Mouse (Mus musculus): ENCODE data around the gene Ap2s1. TPM values are rescaled to one million over a fixed set of nuclear protein-coding genes. Genes with fewer than 3 reads are reported as not detected.

Gene Ap2s1
- polyA plus RNA-seq, 1 experiment from 2014 or later = 381 TPM

- Histone ChIP-seq H3K9ac (no peak overlapping the region), H3K4me3 (no peak overlapping the region), H3K4me1 (replicated peaks) (0 out of 2 replicates have a peak, but pooled peaks cover 3% of the 10 kb centered on the region), H3K4me2 (no peak overlapping the region), H3K27me3 (0 out of 2 replicates have a peak, but pooled peaks cover 3% of the 10 kb centered on the region), H3K27ac (no peak overlapping the region), H3K9me3 (no peaks in the 10 kb centered on the region), H3K36me3 (no peaks in the 10 kb centered on the region)
- 52% methylated on average over 10 of the region's 11 CpGs for WGBS
- ATAC-seq (ENCODE audit: low FRiP score) = peak; percentile 93
Observed at GRCm38 (mm10) chr7:16758872-16759574, 20.8 kb downstream of the Ap2s1 start.

GRCm38 (mm10) chr7:16760292-16760691 is 22.1 kb downstream of the Ap2s1 start:
- no peak for ATAC-seq (ENCODE audit: low FRiP score)
- Histone ChIP-seq H3K27me3 (0 out of 2 replicates have a peak, but pooled peaks cover 3% of the 10 kb centered on the region), H3K9me3 (no peaks in the 10 kb centered on the region), H3K4me3 (no peak overlapping the region), H3K36me3 (no peaks in the 10 kb centered on the region), H3K9ac (no peak overlapping the region), H3K4me2 (no peak overlapping the region), H3K4me1 (replicated peaks) (0 out of 2 replicates have a peak, but pooled peaks cover 3% of the 10 kb centered on the region), H3K27ac (no peak overlapping the region)
- WGBS = 30% methylated on average over 8 of the region's 8 CpGs

- Histone ChIP-seq H3K27ac (no peak overlapping the region), H3K36me3 (no peaks in the 10 kb centered on the region), H3K4me3 (no peak overlapping the region), H3K9ac (no peak overlapping the region), H3K4me1 (replicated peaks) (0 out of 2 replicates have a peak, but pooled peaks cover 3% of the 10 kb centered on the region), H3K9me3 (no peaks in the 10 kb centered on the region), H3K27me3 (0 out of 2 replicates have a peak, but pooled peaks cover 3% of the 10 kb centered on the region), H3K4me2 (no peak overlapping the region)
- WGBS = 59% methylated on average over 10 of the region's 10 CpGs
- no peak for ATAC-seq (ENCODE audit: low FRiP score)
Observed at GRCm38 (mm10) chr7:16761005-16761481, 22.8 kb downstream of the Ap2s1 start.

GRCm38 (mm10) chr7:16761630-16762029 is 23.4 kb downstream of the Ap2s1 start:
- H3K27me3 ChIP-seq = 0 out of 2 replicates have a peak, but pooled peaks cover 3% of the 10 kb centered on the region
- H3K9me3 ChIP-seq = no peaks in the 10 kb centered on the region
- no peak overlapping the region for H3K27ac ChIP-seq
- no peaks in the 10 kb centered on the region for H3K36me3 ChIP-seq
- H3K4me2 ChIP-seq = no peak overlapping the region
- H3K4me3 ChIP-seq = no peak overlapping the region
- WGBS = 49% methylated on average over 5 of the region's 5 CpGs
- no peak overlapping the region for H3K9ac ChIP-seq
- ATAC-seq (ENCODE audit: low FRiP score) = no peak
- H3K4me1 ChIP-seq (replicated peaks) = 0 out of 2 replicates have a peak, but pooled peaks cover 3% of the 10 kb centered on the region

- H3K27me3 ChIP-seq = 0 out of 2 replicates have a peak, but pooled peaks cover 3% of the 10 kb centered on the region
- 92% methylated on average over 7 of the region's 7 CpGs for WGBS
- no peak overlapping the region for H3K27ac ChIP-seq
- H3K4me2 ChIP-seq = no peak overlapping the region
- no peaks in the 10 kb centered on the region for H3K36me3 ChIP-seq
- no peaks in the 10 kb centered on the region for H3K9me3 ChIP-seq
- no peak overlapping the region for H3K4me3 ChIP-seq
- H3K9ac ChIP-seq = no peak overlapping the region
- no peak for ATAC-seq (ENCODE audit: low FRiP score)
- H3K4me1 ChIP-seq (replicated peaks) = 0 out of 2 replicates have a peak, but pooled peaks cover 3% of the 10 kb centered on the region
Observed at GRCm38 (mm10) chr7:16763463-16764218, 25.4 kb downstream of the Ap2s1 start.

GRCm38 (mm10) chr7:16766443-16766842 is 28.2 kb downstream of the Ap2s1 start:
- 17% methylated on average over 2 of the region's 2 CpGs for WGBS

GRCm38 (mm10) chr7:16775888-16776287 is 37.7 kb downstream of the Ap2s1 start:
- Histone ChIP-seq H3K36me3 (no peaks in the 10 kb centered on the region), H3K9ac (no peak overlapping the region), H3K27ac (no peak overlapping the region), H3K9me3 (0 out of 2 replicates have a peak, but pooled peaks cover 5% of the 10 kb centered on the region), H3K27me3 (no peaks in the 10 kb centered on the region), H3K4me2 (no peak overlapping the region), H3K4me3 (no peak overlapping the region), H3K4me1 (replicated peaks) (peaks cover 3% of the 10 kb centered on the region; the same call in 1 of the 2 replicates)
- ATAC-seq (ENCODE audit: low FRiP score) = no peak
- 62% methylated on average over 5 of the region's 5 CpGs for WGBS

More at GRCm38 (mm10) chr7:16766443-16766842, 28.2 kb downstream of the Ap2s1 start:
- Histone ChIP-seq H3K9ac (no peak overlapping the region), H3K4me2 (no peak overlapping the region), H3K4me3 (no peak overlapping the region), H3K27ac (no peak overlapping the region), H3K36me3 (no peaks in the 10 kb centered on the region), H3K27me3 (0 out of 2 replicates have a peak, but pooled peaks cover 3% of the 10 kb centered on the region), H3K9me3 (no peaks in the 10 kb centered on the region), H3K4me1 (replicated peaks) (0 out of 2 replicates have a peak, but pooled peaks cover 3% of the 10 kb centered on the region)
- no peak for ATAC-seq (ENCODE audit: low FRiP score)

- Histone ChIP-seq H3K27me3 (peaks cover 24% of the 10 kb centered on the region), H3K27ac (no peak overlapping the region), H3K4me3 (no peak overlapping the region), H3K4me1 (replicated peaks) (peaks cover 40% of the 10 kb centered on the region), H3K9ac (no peak overlapping the region), H3K36me3 (no peaks in the 10 kb centered on the region), H3K4me2 (no peak overlapping the region), H3K9me3 (no peaks in the 10 kb centered on the region)
- 73% methylated on average over 5 of the region's 5 CpGs for WGBS
- ATAC-seq (ENCODE audit: low FRiP score) = no peak
Observed at GRCm38 (mm10) chr7:16780076-16780475, 41.9 kb downstream of the Ap2s1 start.

GRCm38 (mm10) chr7:16780825-16781554 is 42.8 kb downstream of the Ap2s1 start, which contains the start of gene Slc1a5:
Gene Slc1a5 (plus strand): TSS chr7:16781340.
- WGBS = 3% methylated on average over 34 of the region's 34 CpGs

GRCm38 (mm10) chr7:16781555-16781815 is 43.3 kb downstream of the Ap2s1 start:
- H3K4me1 ChIP-seq (replicated peaks) = peaks cover 40% of the 10 kb centered on the region
- H3K27me3 ChIP-seq = peaks cover 24% of the 10 kb centered on the region
- peak overlapping the region; percentile 75 for H3K9ac ChIP-seq
- WGBS = under 1% methylated on average over 10 of the region's 10 CpGs
- peak overlapping the region; percentile 55 for H3K4me3 ChIP-seq
- H3K36me3 ChIP-seq = no peaks in the 10 kb centered on the region
- H3K27ac ChIP-seq = no peak overlapping the region
- peak; percentile 7 for ATAC-seq (ENCODE audit: low FRiP score)
- peak overlapping the region; percentile 99 for H3K4me2 ChIP-seq
- no peaks in the 10 kb centered on the region for H3K9me3 ChIP-seq

More at GRCm38 (mm10) chr7:16780825-16781554, 42.8 kb downstream of the Ap2s1 start, which contains the start of gene Slc1a5:
- peak within 1 kb of the TSS; percentile 75 for H3K9ac ChIP-seq
- H3K9me3 ChIP-seq = no peaks in the 10 kb centered on the region
- peaks cover 40% of the 10 kb centered on the region for H3K4me1 ChIP-seq (replicated peaks)
- H3K27me3 ChIP-seq = peaks cover 24% of the 10 kb centered on the region
- peak within 1 kb of the TSS; percentile 55 for H3K4me3 ChIP-seq
- ATAC-seq (ENCODE audit: low FRiP score) = peak; percentile 83
- no peaks in the 10 kb centered on the region for H3K36me3 ChIP-seq
- H3K27ac ChIP-seq = no peak within 1 kb of the TSS
- H3K4me2 ChIP-seq = peak within 1 kb of the TSS; percentile 99

- peak overlapping the region; percentile 99 for H3K4me2 ChIP-seq
- ATAC-seq (ENCODE audit: low FRiP score) = peak; percentile 29
- H3K9ac ChIP-seq = peak overlapping the region; percentile 75
- under 1% methylated on average over 60 of the region's 60 CpGs for WGBS
- peak overlapping the region; percentile 55 for H3K4me3 ChIP-seq
- peaks cover 40% of the 10 kb centered on the region for H3K4me1 ChIP-seq (replicated peaks)
- no peaks in the 10 kb centered on the region for H3K9me3 ChIP-seq
- H3K27me3 ChIP-seq = peaks cover 24% of the 10 kb centered on the region
- H3K36me3 ChIP-seq = no peaks in the 10 kb centered on the region
- no peak overlapping the region for H3K27ac ChIP-seq
Observed at GRCm38 (mm10) chr7:16781816-16782554, 43.8 kb downstream of the Ap2s1 start.
